Comparison of ENCODE assay signal across 8 mouse cellular contexts in the genomic region with DNA sequence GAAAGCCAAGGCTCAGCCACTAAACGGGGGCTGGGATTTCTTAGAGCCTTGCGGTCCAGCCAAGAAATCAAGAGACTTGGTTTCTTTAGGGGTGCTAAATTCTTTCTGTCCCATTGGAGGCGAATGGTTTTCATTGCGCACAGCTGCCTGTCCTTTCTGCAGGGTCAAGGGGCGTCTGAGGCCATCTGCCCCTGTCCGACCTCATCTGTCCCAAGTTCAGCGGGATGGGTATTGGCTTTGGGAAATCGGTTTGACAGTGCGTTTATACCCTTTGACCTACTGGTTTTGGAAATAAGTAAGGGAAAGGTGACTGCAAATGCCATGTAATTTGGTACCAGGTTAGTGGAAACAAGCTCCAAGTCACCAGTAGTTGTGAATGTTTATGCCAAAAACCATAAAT. TPM values are rescaled to one million over a fixed set of nuclear protein-coding genes. Genes with fewer than 3 reads are reported as not detected.
DNase-seq lines count a peak whose midpoint lies in the region; ATAC-seq and TF ChIP-seq lines count a peak whose summit lies in the region.

No protein-coding gene starts in this region.

- H3K27me3 ChIP-seq in embryonic facial prominence, embryonic 11.5 days (ENCODE audit: control insufficient read depth, insufficient read depth, low read length), result no peaks in the 10 kb centered on the region
- H3K27me3 ChIP-seq in intestine, embryonic 15.5 days (replicated peaks), result no peaks in the 10 kb centered on the region
- H3K27me3 ChIP-seq in midbrain, postnatal 0 days (ENCODE audit: insufficient read depth, low read length), result no peaks in the 10 kb centered on the region

- peak overlapping the region; percentile 45 for H3K4me3 ChIP-seq in embryonic facial prominence, embryonic 11.5 days (ENCODE audit: low read depth, low read length)
- H3K4me3 ChIP-seq in intestine, embryonic 15.5 days (replicated peaks), result peak overlapping the region; percentile 77
- H3K4me3 ChIP-seq in midbrain, postnatal 0 days (ENCODE audit: low read depth, low read length), result peak overlapping the region; percentile 69

- peak overlapping the region; percentile 50 for H3K9ac ChIP-seq in embryonic facial prominence, embryonic 11.5 days (replicated peaks; ENCODE audit: low read length)
- H3K9ac ChIP-seq in intestine, embryonic 15.5 days, result peak overlapping the region; percentile 77
- peak overlapping the region; percentile 74 for H3K9ac ChIP-seq in midbrain, postnatal 0 days (replicated peaks; ENCODE audit: low read length, poor library complexity, severe bottlenecking)

- H3K27ac ChIP-seq in embryonic facial prominence, embryonic 11.5 days (replicated peaks; ENCODE audit: low read depth, low read length), result no peak overlapping the region
- peak overlapping the region; percentile 93 for H3K27ac ChIP-seq in intestine, embryonic 15.5 days
- peak overlapping the region; percentile 70 for H3K27ac ChIP-seq in midbrain, postnatal 0 days (ENCODE audit: low read depth, low read length)

- peak overlapping the region; percentile 77 for H3K4me2 ChIP-seq in embryonic facial prominence, embryonic 11.5 days (ENCODE audit: low read depth, low read length)
- H3K4me2 ChIP-seq in intestine, embryonic 15.5 days (replicated peaks), result peak overlapping the region; percentile 89
- peak overlapping the region; percentile 79 for H3K4me2 ChIP-seq in midbrain, postnatal 0 days (ENCODE audit: low read depth, low read length, poor library complexity, severe bottlenecking)

- H3K4me1 ChIP-seq in embryonic facial prominence, embryonic 11.5 days (ENCODE audit: control insufficient read depth, insufficient read depth, low read length), result no peaks in the 10 kb centered on the region
- 0 out of 2 replicates have a peak, but pooled peaks cover 3% of the 10 kb centered on the region for H3K4me1 ChIP-seq in intestine, embryonic 15.5 days (replicated peaks)
- H3K4me1 ChIP-seq in midbrain, postnatal 0 days (ENCODE audit: insufficient read depth, low read length), result no peaks in the 10 kb centered on the region

- no peak for ATAC-seq in embryonic facial prominence, embryonic 11.5 days (replicated peaks; ENCODE audit: insufficient number of reproducible peaks, low FRiP score, low TSS enrichment, low read depth)
- peak; percentile 18; the same call in 1 of the 2 replicates for ATAC-seq in intestine, embryonic 15.5 days
- ATAC-seq in midbrain, postnatal 0 days (ENCODE audit: low FRiP score), result 0 out of 2 replicates have a peak, but pooled peaks have one; percentile 2

- no peaks in the 10 kb centered on the region for H3K9me3 ChIP-seq in embryonic facial prominence, embryonic 11.5 days (replicated peaks; ENCODE audit: control insufficient read depth, low read length)
- no peaks in the 10 kb centered on the region for H3K9me3 ChIP-seq in intestine, embryonic 15.5 days
- H3K9me3 ChIP-seq in midbrain, postnatal 0 days (ENCODE audit: low read length), result no peaks in the 10 kb centered on the region

- DNase-seq in kidney, adult 9 months, result peak; percentile 76
- no peak for DNase-seq in kidney, adult 18-20 months
- DNase-seq in embryonic facial prominence, embryonic 11.5 days (ENCODE audit: low spot score), result no peak
- DNase-seq in midbrain, postnatal 0 days (ENCODE audit: low spot score), result no peak
- no peak for DNase-seq in thymus, postnatal 0 days (ENCODE audit: low spot score)
- no peak for DNase-seq in adrenal gland, adult (ENCODE audit: inconsistent age in 2 of 2, low spot score in 1 of 2)
- no peak for DNase-seq in yolk sac, embryonic 10.5 days (ENCODE audit: low spot score)

- no peak for TF ChIP-seq CTCF in midbrain, postnatal 0 days (IDR thresholded peaks at IDR 0.05)

- WGBS in embryonic facial prominence, embryonic 11.5 days, result 2% methylated on average over 9 of the region's 9 CpGs
- WGBS in intestine, embryonic 15.5 days, result 2% methylated on average over 9 of the region's 9 CpGs
- 2% methylated on average over 9 of the region's 9 CpGs for WGBS in midbrain, postnatal 0 days

- peaks cover 8% of the 10 kb centered on the region for H3K36me3 ChIP-seq in embryonic facial prominence, embryonic 11.5 days (replicated peaks; ENCODE audit: control insufficient read depth, insufficient read depth, low read depth, low read length)
- H3K36me3 ChIP-seq in intestine, embryonic 15.5 days, result peaks cover 14% of the 10 kb centered on the region
- peaks cover 14% of the 10 kb centered on the region for H3K36me3 ChIP-seq in midbrain, postnatal 0 days (ENCODE audit: insufficient read depth, low read length)

RNA-seq across cellular contexts. Expression of gene Pdp2, which starts 0.6 kb away (rescaled TPM):
- polyA plus RNA-seq in embryonic facial prominence, embryonic 11.5 days (2014; fragmentation: Nextera tagmentation; extraction: Ambion mirVana), result 14.1 and 15.6 TPM in 2 replicates
- 16.1 and 17.0 TPM in 2 replicates for polyA plus RNA-seq in intestine, embryonic 15.5 days (2015; fragmentation: Nextera tagmentation; extraction: Ambion mirVana)
- 12.1 and 16.0 TPM in 2 replicates for total RNA-seq in midbrain, postnatal 0 days (2014; rRNA removed)
- polyA plus RNA-seq in midbrain, postnatal 0 days (2015; fragmentation: Nextera tagmentation; extraction: Ambion mirVana), result 16.9 and 18.0 TPM in 2 replicates
- 11.7 and 12.3 TPM in 2 replicates for polyA plus RNA-seq in thymus, postnatal 0 days (2015; fragmentation: Nextera tagmentation; extraction: Ambion mirVana)

RNA-seq across cellular contexts. Expression of gene Cdh16, which starts 32.3 kb away (rescaled TPM):
- not detected in 2 replicates for polyA plus RNA-seq in embryonic facial prominence, embryonic 11.5 days (2014; fragmentation: Nextera tagmentation; extraction: Ambion mirVana)
- polyA plus RNA-seq in intestine, embryonic 15.5 days (2015; fragmentation: Nextera tagmentation; extraction: Ambion mirVana), result 0.56 and 0.79 TPM in 2 replicates
- not detected in 2 replicates for total RNA-seq in midbrain, postnatal 0 days (2014; rRNA removed)
- polyA plus RNA-seq in midbrain, postnatal 0 days (2015; fragmentation: Nextera tagmentation; extraction: Ambion mirVana), result not detected in 2 replicates
- 0.17 and 0.23 TPM in 2 replicates for polyA plus RNA-seq in thymus, postnatal 0 days (2015; fragmentation: Nextera tagmentation; extraction: Ambion mirVana)

RNA-seq across cellular contexts. Expression of gene Rrad, which starts 39.3 kb away (rescaled TPM):
- 2.2 and 3.6 TPM in 2 replicates for polyA plus RNA-seq in embryonic facial prominence, embryonic 11.5 days (2014; fragmentation: Nextera tagmentation; extraction: Ambion mirVana)
- polyA plus RNA-seq in intestine, embryonic 15.5 days (2015; fragmentation: Nextera tagmentation; extraction: Ambion mirVana), result 4.6 and 4.8 TPM in 2 replicates
- 3.0 and 3.5 TPM in 2 replicates for total RNA-seq in midbrain, postnatal 0 days (2014; rRNA removed)
- polyA plus RNA-seq in midbrain, postnatal 0 days (2015; fragmentation: Nextera tagmentation; extraction: Ambion mirVana), result 3.3 and 3.4 TPM in 2 replicates
- polyA plus RNA-seq in thymus, postnatal 0 days (2015; fragmentation: Nextera tagmentation; extraction: Ambion mirVana), result 12.1 and 13.3 TPM in 2 replicates

RNA-seq across cellular contexts. Expression of gene Ciao2b, which starts 49.9 kb away (rescaled TPM):
- 79.7 and 82.5 TPM in 2 replicates for polyA plus RNA-seq in embryonic facial prominence, embryonic 11.5 days (2014; fragmentation: Nextera tagmentation; extraction: Ambion mirVana)
- polyA plus RNA-seq in intestine, embryonic 15.5 days (2015; fragmentation: Nextera tagmentation; extraction: Ambion mirVana), result 93.2 and 101 TPM in 2 replicates
- total RNA-seq in midbrain, postnatal 0 days (2014; rRNA removed), result 60.6 and 84.0 TPM in 2 replicates
- 108 and 113 TPM in 2 replicates for polyA plus RNA-seq in midbrain, postnatal 0 days (2015; fragmentation: Nextera tagmentation; extraction: Ambion mirVana)
- polyA plus RNA-seq in thymus, postnatal 0 days (2015; fragmentation: Nextera tagmentation; extraction: Ambion mirVana), result 106 and 115 TPM in 2 replicates

RNA-seq across cellular contexts. Expression of gene Car7, which starts 57.4 kb away (rescaled TPM):
- 0.64 and 1.5 TPM in 2 replicates for polyA plus RNA-seq in embryonic facial prominence, embryonic 11.5 days (2014; fragmentation: Nextera tagmentation; extraction: Ambion mirVana)
- 1.0 and 1.1 TPM in 2 replicates for polyA plus RNA-seq in intestine, embryonic 15.5 days (2015; fragmentation: Nextera tagmentation; extraction: Ambion mirVana)
- total RNA-seq in midbrain, postnatal 0 days (2014; rRNA removed), result 1.6 and 2.8 TPM in 2 replicates
- 2.3 and 2.5 TPM in 2 replicates for polyA plus RNA-seq in midbrain, postnatal 0 days (2015; fragmentation: Nextera tagmentation; extraction: Ambion mirVana)
- 1.6 and 2.2 TPM in 2 replicates for polyA plus RNA-seq in thymus, postnatal 0 days (2015; fragmentation: Nextera tagmentation; extraction: Ambion mirVana)
